Mouse (Mus musculus) layer of hippocampus, adult 9-10 months (tissue): ENCODE measurements around the gene Itpr2.

Experiments used
- DNase-seq: peaks from one replicate; pipeline ENCODE4 v3.0.0; 2022; ENCODE audit warnings: low spot score

Gene Itpr2

GRCm38 (mm10) chr6:146258261-146258660 lies 243.8 kb downstream of the Itpr2 start:
- DNase-seq = no peak

- DNase-seq = no peak
These were observed 244.9 kb downstream of the Itpr2 start for GRCm38 (mm10) chr6:146256947-146257670.

DNA sequence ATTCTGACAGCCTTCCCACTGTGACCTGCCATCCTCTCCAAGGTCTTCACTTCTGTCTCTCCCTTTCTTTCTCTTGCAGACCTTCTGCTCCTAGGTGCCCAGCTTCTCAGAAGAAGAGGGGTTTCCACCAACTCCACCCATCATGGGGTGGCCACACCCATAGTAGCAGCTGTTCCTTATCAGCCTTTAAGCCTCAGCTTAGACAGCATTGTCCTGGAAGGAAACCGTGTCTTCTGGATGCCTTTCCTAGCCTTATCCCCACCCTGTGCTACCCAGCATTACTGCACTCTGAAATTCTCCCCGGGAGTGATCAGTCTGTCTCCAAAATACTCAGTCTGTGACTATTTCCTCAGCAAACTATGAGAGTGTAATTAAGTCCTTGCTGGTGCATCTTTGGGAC lies 245.6 kb downstream of the Itpr2 start:
- DNase-seq = no peak

DNA sequence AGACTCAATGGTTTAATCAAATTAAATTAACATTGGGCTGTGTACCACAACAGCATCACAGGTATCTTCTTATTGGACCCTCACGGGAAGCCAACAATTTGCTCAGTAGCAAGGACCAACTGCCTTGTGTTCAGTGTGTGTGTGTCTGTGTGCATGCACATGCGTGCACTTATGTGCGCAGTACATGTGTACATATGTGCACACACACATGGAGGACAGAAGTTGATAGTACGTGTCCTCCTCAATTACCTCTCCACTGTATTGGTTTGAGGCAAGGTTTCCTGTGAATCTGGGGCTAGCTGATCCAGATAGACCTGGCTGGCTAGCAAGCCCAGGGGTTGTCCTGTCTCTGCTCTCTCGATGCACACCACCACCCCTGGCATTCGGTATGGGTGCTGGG lies 246.4 kb downstream of the Itpr2 start:
- DNase-seq = no peak

- no peak for DNase-seq
These were observed 247.1 kb downstream of the Itpr2 start for GRCm38 (mm10) chr6:146254931-146255330.

DNA sequence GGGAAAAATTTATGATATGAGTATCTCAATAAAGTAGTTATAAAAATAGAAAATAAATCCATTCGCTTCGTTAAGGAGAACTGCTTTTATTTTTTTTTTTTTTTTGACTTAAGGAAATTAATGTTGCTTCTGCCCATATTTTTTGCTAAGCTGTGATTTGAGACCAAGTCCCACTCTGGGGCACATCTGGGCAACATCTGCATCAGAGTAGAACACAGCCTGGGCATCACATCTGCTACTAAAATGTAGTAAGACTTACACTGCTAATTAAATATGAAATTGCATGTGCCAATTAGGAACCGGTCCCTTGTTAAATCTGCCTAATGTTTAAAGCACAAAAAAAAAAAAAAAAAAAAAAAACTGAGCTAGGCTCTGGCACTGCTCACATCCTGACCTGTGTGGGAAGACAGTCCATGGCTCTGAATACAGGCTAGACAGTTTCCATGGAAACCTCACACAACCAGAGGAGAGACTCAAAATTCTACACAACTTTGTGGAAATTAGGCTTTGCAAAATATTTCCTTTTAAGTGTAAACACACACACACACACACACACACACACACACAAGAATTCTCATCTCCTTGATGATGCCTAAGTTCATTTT lies 247.7 kb downstream of the Itpr2 start:
- no peak for DNase-seq

DNA sequence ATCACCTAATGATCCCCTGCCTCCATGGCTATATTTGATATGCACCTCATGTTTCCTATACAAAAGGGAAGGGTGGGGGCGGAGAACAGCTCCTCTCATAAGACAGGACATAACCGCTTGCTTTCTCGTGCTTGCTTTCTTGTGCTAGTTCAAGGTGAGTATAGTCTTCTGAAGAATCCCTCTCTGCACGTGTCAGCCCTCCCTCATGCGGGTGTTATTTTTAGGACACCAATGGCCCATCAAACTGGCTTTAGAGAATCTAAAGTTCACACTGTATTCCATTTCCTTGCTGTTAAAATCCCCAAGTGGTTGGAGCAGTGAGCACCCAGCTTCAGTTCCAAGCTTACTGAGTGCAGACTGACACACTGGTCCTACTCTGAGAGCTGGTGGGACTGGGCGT lies 252.9 kb downstream of the Itpr2 start:
- no peak for DNase-seq

DNA sequence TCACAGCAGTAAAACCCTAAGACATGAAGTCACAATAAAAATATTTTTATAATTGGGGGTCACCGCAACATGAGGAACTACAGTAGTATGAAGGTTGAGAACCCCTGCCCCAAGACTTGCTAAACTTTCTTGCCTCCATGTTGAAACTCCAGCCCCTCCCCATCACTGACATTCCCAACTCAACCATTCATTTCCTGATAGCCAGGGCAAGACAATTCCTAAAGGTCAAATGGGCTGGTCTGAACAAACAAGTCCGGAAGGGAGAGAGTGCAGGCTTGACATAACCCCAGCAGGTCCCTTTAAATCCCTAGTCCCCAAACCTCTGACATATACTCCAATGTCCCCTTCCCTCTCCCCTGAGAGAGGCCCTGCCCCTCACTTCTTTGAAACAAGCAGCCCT lies 253.7 kb downstream of the Itpr2 start:
- no peak for DNase-seq

- no peak for DNase-seq
These were observed 254.1 kb downstream of the Itpr2 start for GRCm38 (mm10) chr6:146247906-146248305.

DNA sequence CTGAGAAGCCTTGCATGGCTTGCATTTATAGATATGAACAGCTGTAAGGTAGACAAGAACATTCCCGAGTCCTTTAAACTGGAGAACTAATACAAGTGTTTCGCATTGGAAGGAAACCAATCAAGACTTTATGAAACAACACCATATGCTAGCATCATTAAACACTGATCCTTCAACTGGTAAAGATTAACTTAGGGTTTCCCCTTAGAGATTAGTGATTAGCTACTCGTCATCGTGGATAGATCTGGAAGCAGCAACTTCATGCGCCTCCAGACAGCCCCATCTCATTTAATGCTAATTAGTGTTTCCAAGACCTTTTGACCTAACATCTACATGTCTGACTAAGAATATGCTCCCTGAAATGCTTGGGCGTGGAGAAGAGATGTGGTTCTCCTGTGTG lies 255.7 kb downstream of the Itpr2 start:
- DNase-seq = no peak

DNA sequence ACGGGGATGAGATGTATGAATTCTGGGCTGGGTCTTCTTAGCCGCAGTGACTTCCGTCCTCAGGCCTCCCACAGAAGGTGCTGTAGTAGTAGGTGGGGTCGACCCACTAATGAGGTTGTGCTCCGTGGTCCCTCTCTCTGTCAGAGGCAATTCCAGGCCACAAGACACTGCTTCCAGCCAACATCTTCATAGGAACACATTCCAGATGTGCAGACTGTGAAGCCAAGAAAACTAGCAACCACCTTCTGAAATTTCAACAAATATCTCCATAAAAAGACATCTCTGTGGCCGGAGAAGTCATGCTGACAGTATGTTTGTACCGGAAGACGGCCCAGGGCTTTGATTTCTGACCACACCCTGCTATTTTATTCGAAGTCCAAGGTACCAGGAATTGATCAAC lies 256.1 kb downstream of the Itpr2 start:
- no peak for DNase-seq

DNA sequence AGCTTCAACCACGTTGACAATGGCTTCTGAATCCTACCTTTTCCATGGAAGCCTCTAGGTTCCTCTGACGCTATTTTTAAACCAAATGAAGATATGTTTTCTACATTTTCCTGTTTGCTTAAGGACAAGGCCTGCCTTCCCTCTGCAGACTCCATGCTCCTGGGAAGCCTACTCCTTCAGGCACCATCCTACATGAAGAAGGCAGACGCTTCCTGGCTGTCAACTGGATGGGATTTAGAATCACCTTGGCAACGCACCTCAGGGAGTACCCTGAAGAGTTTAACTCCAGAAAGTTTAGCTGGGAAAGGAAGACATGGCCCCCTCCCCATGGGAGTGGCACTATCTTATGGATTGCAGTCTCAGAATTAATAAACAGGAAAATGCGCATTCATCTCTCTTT lies 259.0 kb downstream of the Itpr2 start:
- DNase-seq = no peak

GRCm38 (mm10) chr6:146241336-146241735 lies 260.7 kb downstream of the Itpr2 start:
- DNase-seq = no peak

DNA sequence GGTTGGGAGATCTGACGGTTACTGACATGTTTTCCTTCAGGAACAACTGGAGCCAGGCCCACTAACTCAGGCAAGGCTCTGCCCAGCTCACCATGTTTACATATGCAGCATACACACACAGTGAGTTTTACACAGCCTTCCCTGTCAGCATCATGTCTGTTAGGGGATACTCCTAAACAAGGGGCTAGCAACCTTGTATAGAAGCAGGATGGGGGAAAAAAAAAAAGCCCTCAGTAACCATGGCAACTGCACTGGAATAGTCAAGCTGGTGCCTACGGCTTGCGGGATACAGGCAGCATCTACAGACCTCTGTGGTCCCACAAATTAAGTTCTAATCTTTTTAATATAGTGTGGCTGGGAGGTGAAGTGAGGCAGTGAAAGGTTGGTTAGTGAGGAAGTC lies 266.9 kb downstream of the Itpr2 start:
- DNase-seq = no peak

DNA sequence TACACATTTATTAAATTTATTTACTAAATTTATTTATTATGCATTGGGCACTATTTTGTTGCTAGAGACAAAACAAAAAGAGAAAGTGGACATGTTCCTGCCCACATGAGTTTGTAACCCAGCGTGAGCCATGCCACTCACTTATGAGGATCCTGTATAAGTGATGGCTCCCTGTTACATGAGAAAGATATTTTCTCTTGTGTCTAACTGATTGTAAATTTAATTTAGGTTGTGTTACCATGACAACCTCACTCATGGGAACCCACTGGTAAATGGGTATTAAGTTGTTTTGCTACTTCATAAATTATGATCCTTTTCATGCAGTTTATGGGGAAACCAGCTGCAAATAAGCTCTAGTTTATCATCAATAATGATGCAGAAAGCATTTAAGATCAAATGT lies 267.6 kb downstream of the Itpr2 start:
- DNase-seq = no peak

DNA sequence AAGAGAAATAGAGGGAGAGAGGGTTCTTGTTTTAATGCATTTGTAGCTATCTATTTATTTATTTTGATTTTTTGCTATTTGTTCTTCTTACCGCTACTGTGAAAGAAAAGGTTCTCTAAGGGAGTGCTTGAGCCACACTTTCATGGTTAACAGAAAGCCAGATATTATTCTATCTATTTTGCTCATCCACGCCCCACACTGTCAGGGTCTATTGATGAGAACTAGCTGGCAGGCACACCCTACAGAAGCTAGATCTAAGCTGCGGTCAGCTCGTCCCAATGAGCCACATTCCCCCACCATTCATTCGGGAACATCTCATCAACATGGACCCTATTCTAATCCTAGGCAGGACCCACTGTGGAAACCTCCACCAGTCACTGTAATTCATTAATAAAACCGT lies 271.1 kb downstream of the Itpr2 start:
- no peak for DNase-seq

DNA sequence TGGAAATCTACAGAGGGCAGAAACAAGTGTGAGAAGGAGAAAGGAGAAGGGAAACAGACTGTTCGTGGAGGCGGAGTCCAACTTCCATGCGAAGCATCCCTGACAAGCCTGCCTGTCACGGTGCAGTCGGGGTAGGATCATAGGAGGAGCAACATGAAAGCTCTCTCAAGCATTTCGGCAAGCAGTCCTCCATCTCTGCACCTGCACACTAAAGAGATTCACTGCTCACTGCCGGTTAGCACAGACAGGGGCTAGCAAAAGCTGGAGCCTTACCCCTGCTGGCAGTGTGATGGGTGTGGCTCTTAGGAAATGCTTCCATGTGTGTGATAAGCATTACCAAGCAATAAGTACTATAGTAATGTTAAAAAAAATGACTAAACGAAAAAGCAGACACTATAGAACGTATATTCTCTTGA lies 271.6 kb downstream of the Itpr2 start:
- DNase-seq = no peak

DNA sequence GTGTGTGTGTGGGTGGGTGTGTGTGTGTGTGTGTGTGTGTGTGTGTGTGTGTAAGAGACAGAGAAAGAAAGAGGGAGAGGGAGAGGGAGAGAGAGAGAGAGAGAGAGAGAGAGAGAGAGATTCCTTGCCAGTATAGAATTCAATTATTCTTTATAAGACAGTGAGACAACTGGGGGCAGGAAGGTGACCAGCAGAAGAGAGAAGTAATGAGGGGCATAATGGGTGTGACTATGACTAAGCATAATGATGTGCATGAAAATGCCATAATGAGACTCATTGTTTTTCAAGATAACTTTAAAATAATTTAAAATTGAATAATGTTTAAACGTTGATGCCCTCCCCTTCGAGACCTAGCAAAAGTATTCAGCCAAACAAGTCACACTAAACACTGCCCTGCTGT lies 272.1 kb downstream of the Itpr2 start:
- no peak for DNase-seq

- DNase-seq = no peak
These were observed 272.5 kb downstream of the Itpr2 start for GRCm38 (mm10) chr6:146229519-146229918.

- DNase-seq = no peak
These were observed 274.0 kb downstream of the Itpr2 start for GRCm38 (mm10) chr6:146228048-146228447.

GRCm38 (mm10) chr6:146222403-146223063 lies 279.5 kb downstream of the Itpr2 start:
- DNase-seq = no peak

DNA sequence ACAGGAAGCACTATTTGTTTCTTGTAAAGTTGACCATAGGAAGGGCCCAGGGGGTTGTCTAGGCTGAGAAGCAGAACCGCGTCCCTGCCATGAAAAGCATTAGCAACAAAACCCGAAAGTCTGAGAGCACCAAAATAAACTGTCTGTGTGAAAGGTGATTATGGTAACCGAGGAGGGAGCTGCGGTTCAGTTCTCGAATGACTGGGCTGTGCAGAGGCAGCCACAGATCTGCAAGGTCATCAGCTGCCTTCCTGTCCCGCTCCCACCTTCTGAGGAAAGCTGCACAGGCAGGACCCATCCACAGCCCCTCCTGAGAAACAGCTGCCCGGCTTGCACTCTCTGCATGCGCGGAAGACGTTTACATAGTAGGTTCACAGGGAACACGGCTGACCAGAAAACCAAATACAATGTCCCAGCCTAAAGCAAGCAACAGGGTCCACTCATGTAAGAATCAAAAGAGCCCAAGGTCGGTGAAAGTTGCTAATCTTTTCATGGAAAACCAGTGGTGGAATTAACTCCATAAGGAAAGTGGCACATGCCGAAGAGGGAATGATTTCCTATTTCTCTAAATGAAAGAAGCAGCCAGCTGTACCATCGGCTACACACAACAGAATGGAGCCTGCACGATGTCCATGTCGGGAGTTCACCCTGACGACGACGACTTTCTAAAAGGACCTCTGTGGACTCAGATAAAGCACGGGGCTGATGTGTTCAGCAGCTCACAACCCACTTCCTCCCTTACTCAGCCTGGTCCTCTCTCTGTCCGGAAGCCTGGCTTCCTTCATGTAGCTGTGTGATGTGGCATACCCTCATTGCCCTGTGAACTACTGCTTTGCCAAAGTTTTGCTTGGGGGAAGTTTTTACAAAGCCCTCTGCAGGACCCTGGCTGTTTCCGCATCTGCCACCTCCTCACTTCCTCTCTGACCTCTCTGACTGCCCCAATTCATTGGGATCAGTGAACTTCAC lies 280.4 kb downstream of the Itpr2 start:
- DNase-seq = peak; percentile 41
